Mouse (Mus musculus): Measurements from ENCODE around the gene Tec. TPM values are rescaled to one million over a fixed set of nuclear protein-coding genes. Genes with fewer than 3 reads are reported as not detected.

Gene Tec
- total RNA-seq, 2 experiments from 2014 or later = 1.2 to 1.4 TPM

- no peak for TF ChIP-seq CTCF (IDR thresholded peaks at IDR 0.05)
- no peak for DNase-seq
- intact Hi-C loops (cut with DNase I) = no loop called here
- H3K4me3 ChIP-seq = no peak overlapping the region
- H3K27ac ChIP-seq = no peak overlapping the region
These were observed 10.0 kb downstream of the Tec start for GRCm38 (mm10) chr5:72858306-72858705.

- no peak overlapping the region for H3K27ac ChIP-seq
- no peak overlapping the region for H3K4me3 ChIP-seq
- intact Hi-C loops (cut with DNase I) = no loop called here
- no peak for TF ChIP-seq CTCF (IDR thresholded peaks at IDR 0.05)
- no peak for DNase-seq
These were observed 10.5 kb downstream of the Tec start for GRCm38 (mm10) chr5:72857756-72858155.

GRCm38 (mm10) chr5:72856255-72856878 lies 11.9 kb downstream of the Tec start:
- intact Hi-C loops (cut with DNase I) = no loop called here
- no peak for TF ChIP-seq CTCF (IDR thresholded peaks at IDR 0.05)
- Histone ChIP-seq H3K4me3 (no peak overlapping the region), H3K27ac (no peak overlapping the region)
- DNase-seq = no peak

- peak; percentile 87 for DNase-seq
- Histone ChIP-seq H3K4me3 (no peak overlapping the region), H3K27ac (peak overlapping the region; percentile 35; the same call in 1 of the 2 replicates)
- intact Hi-C loops (cut with DNase I) = no loop called here
- no peak for TF ChIP-seq CTCF (IDR thresholded peaks at IDR 0.05)
These were observed 12.6 kb downstream of the Tec start for GRCm38 (mm10) chr5:72855685-72856124.

- no peak for TF ChIP-seq CTCF (IDR thresholded peaks at IDR 0.05)
- no peak overlapping the region for H3K4me3 ChIP-seq
- peak overlapping the region; percentile 12; the same call in 1 of the 2 replicates for H3K27ac ChIP-seq
- intact Hi-C loops (cut with DNase I) = no loop called here
- DNase-seq = no peak
These were observed 13.9 kb downstream of the Tec start for GRCm38 (mm10) chr5:72854141-72854990.

- Histone ChIP-seq H3K27ac (no peak overlapping the region), H3K4me3 (no peak overlapping the region)
- intact Hi-C loops (cut with DNase I) = no loop called here
- no peak for TF ChIP-seq CTCF (IDR thresholded peaks at IDR 0.05)
- no peak for DNase-seq
These were observed 14.9 kb downstream of the Tec start for GRCm38 (mm10) chr5:72853365-72853764.

- Histone ChIP-seq H3K4me3 (no peak overlapping the region), H3K27ac (no peak overlapping the region)
- no peak for DNase-seq
- no peak for TF ChIP-seq CTCF (IDR thresholded peaks at IDR 0.05)
- intact Hi-C loops (cut with DNase I) = no loop called here
These were observed 15.8 kb downstream of the Tec start for GRCm38 (mm10) chr5:72852301-72852995.

GRCm38 (mm10) chr5:72851674-72852098 lies 16.6 kb downstream of the Tec start:
- Histone ChIP-seq H3K4me3 (no peak overlapping the region), H3K27ac (no peak overlapping the region)
- no peak for TF ChIP-seq CTCF (IDR thresholded peaks at IDR 0.05)
- no peak for DNase-seq
- intact Hi-C loops (cut with DNase I) = no loop called here

GRCm38 (mm10) chr5:72850926-72851673 lies 17.2 kb downstream of the Tec start:
- Histone ChIP-seq H3K4me3 (no peak overlapping the region), H3K27ac (no peak overlapping the region)
- no peak for TF ChIP-seq CTCF (IDR thresholded peaks at IDR 0.05)
- intact Hi-C loops (cut with DNase I) = no loop called here
- no peak for DNase-seq

- DNase-seq = no peak
- no peak overlapping the region for H3K27ac ChIP-seq
- no peak overlapping the region for H3K4me3 ChIP-seq
- TF ChIP-seq CTCF (IDR thresholded peaks at IDR 0.05) = no peak
- intact Hi-C loops (cut with DNase I) = no loop called here
These were observed 19.3 kb downstream of the Tec start for GRCm38 (mm10) chr5:72848889-72849435.

GRCm38 (mm10) chr5:72846712-72847111 lies 21.6 kb downstream of the Tec start:
- Histone ChIP-seq H3K4me3 (no peak overlapping the region), H3K27ac (no peak overlapping the region)
- intact Hi-C loops (cut with DNase I) = no loop called here
- TF ChIP-seq CTCF (IDR thresholded peaks at IDR 0.05) = no peak
- no peak for DNase-seq

Data from gastrocnemius, adult 2 months (tissue).